Mouse (Mus musculus): ENCODE measurements around the gene Polr2b. TPM values are rescaled to one million over a fixed set of nuclear protein-coding genes. Genes with fewer than 3 reads are reported as not detected.

Gene Polr2b
- polyA plus RNA-seq, 1 experiment: 21.8 TPM

DNA sequence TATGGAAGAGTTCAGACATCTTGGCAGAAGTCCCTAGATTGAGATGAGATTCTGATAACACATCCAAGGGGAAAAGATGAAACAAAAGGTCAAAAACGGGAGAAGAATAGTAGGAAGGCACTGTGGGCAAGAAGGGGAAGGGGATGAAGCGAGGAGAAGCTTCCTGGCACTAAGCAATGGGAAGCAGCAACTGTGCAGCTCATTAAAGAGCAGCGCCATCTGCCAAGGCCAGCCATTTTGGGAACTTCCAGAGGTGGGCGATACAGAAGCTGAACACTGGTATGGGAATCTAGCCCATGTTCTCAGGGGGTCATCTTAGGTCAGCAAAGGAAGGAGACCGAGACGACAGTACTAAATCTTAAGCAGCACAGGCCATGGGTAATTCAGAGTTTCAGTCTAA, 53.7 kb downstream of the Polr2b start:
- Histone ChIP-seq H3K27me3 (ENCODE audit: control insufficient read depth, insufficient read depth, low read length) (no peaks in the 10 kb centered on the region), H3K27ac (ENCODE audit: control insufficient read depth, insufficient read depth, low read depth, low read length) (no peak overlapping the region), H3K4me1 (ENCODE audit: control insufficient read depth, insufficient read depth, low read length) (peaks cover under 1% of the 10 kb centered on the region), H3K36me3 (ENCODE audit: control insufficient read depth, insufficient read depth, low read length) (no peaks in the 10 kb centered on the region), H3K4me3 (ENCODE audit: control insufficient read depth, low read depth, low read length) (no peak overlapping the region)
- TF ChIP-seq CTCF (IDR thresholded peaks at IDR 0.05; ENCODE audit: control insufficient read depth, insufficient read depth, insufficient replicate concordance, low read depth, low read length): no peak
- no peak for TF ChIP-seq POLR2A (IDR thresholded peaks at IDR 0.05; ENCODE audit: control insufficient read depth, low read depth, low read length)

DNA sequence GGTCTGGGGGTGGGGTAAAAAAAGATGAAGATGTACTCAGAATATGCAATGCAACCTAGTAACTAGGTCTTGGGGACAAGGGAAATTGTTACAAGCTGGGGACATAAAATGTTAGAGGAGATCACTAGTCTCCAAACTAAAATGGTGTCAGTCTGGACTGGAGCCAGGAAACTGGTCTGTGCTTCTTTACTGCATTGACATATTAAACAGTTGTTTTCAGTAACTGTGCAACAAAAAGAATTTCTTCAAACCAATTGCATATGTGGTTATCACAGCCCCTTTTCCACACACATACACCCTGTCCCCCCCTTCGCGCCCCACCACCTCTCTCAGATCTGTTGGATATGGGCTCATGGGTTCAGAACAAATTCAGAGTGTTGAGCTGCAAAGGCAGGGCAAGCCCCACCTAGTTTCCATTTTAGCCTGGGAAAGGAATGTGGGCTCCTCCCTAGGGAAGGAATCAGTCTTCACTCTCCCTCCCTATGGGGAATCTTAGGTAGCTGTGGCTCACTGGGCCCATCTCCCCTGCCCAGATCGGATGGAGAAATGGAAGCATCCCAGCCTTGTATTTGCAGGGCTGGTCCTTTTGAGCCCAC, 54.6 kb downstream of the Polr2b start:
- Histone ChIP-seq H3K27ac (ENCODE audit: control insufficient read depth, insufficient read depth, low read depth, low read length) (no peak overlapping the region), H3K4me1 (ENCODE audit: control insufficient read depth, insufficient read depth, low read length) (no peaks in the 10 kb centered on the region; the same call in none of the 2 replicates), H3K36me3 (ENCODE audit: control insufficient read depth, insufficient read depth, low read length) (no peaks in the 10 kb centered on the region), H3K4me3 (ENCODE audit: control insufficient read depth, low read depth, low read length) (no peak overlapping the region), H3K27me3 (ENCODE audit: control insufficient read depth, insufficient read depth, low read length) (no peaks in the 10 kb centered on the region)
- no peak for TF ChIP-seq POLR2A (IDR thresholded peaks at IDR 0.05; ENCODE audit: control insufficient read depth, low read depth, low read length)
- TF ChIP-seq CTCF (IDR thresholded peaks at IDR 0.05; ENCODE audit: control insufficient read depth, insufficient read depth, insufficient replicate concordance, low read depth, low read length): no peak

DNA sequence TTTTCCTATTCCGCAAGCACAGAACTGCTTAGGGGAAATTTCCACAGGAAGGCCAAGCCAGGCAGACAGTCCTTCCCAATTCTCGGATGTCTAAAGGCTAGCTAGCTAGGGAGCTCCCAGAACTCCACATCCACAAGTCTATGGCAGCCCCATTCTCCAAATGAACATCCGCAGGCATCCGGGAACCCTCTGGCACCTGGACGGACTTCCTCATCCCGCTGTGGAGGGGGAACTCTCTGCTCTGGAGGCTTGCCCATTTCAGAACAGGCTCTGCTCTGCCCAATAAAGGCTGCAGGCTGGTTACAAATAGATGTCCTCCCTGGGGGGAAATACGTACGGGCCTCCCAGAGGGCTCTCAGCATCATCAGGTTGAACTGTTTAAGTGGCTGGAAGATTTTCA, 56.4 kb downstream of the Polr2b start:
- H3K4me1 ChIP-seq (ENCODE audit: control insufficient read depth, insufficient read depth, low read length): no peaks in the 10 kb centered on the region; the same call in 1 of the 2 replicates
- no peak for TF ChIP-seq CTCF (IDR thresholded peaks at IDR 0.05; ENCODE audit: control insufficient read depth, insufficient read depth, insufficient replicate concordance, low read depth, low read length)
- no peak for TF ChIP-seq POLR2A (IDR thresholded peaks at IDR 0.05; ENCODE audit: control insufficient read depth, low read depth, low read length)
- H3K27me3 ChIP-seq (ENCODE audit: control insufficient read depth, insufficient read depth, low read length): no peaks in the 10 kb centered on the region
- H3K27ac ChIP-seq (ENCODE audit: control insufficient read depth, insufficient read depth, low read depth, low read length): peak overlapping the region; percentile 40; the same call in 1 of the 2 replicates
- no peaks in the 10 kb centered on the region for H3K36me3 ChIP-seq (ENCODE audit: control insufficient read depth, insufficient read depth, low read length)
- no peak overlapping the region for H3K4me3 ChIP-seq (ENCODE audit: control insufficient read depth, low read depth, low read length)

DNA sequence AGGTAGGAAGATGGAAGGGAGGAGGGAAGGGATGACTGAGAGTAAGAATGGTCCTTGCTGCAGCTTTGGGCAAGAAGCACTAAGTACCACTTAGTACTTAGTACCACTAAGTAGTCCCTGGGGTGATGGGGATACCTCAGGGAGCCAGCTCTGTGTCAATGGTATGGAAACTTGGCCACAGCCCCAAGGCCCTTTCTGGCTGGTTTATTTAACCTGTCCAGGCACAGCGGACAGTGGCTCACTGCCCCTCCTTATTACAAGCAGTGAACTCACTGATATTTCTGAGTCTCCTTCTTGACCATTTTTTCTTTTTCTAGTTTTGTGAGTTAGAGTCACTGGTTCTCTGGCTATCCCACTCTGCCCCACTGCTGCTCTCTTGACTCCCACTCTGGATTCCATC, 57.2 kb downstream of the Polr2b start:
- Histone ChIP-seq H3K27me3 (ENCODE audit: control insufficient read depth, insufficient read depth, low read length) (no peaks in the 10 kb centered on the region), H3K36me3 (ENCODE audit: control insufficient read depth, insufficient read depth, low read length) (no peaks in the 10 kb centered on the region), H3K4me3 (ENCODE audit: control insufficient read depth, low read depth, low read length) (no peak overlapping the region), H3K4me1 (ENCODE audit: control insufficient read depth, insufficient read depth, low read length) (peaks cover 3% of the 10 kb centered on the region; the same call in 1 of the 2 replicates), H3K27ac (ENCODE audit: control insufficient read depth, insufficient read depth, low read depth, low read length) (peak overlapping the region; percentile 45)
- no peak for TF ChIP-seq POLR2A (IDR thresholded peaks at IDR 0.05; ENCODE audit: control insufficient read depth, low read depth, low read length)
- no peak for TF ChIP-seq CTCF (IDR thresholded peaks at IDR 0.05; ENCODE audit: control insufficient read depth, insufficient read depth, insufficient replicate concordance, low read depth, low read length)

- Histone ChIP-seq H3K27ac (ENCODE audit: control insufficient read depth, insufficient read depth, low read depth, low read length) (peak overlapping the region; percentile 45), H3K27me3 (ENCODE audit: control insufficient read depth, insufficient read depth, low read length) (no peaks in the 10 kb centered on the region), H3K36me3 (ENCODE audit: control insufficient read depth, insufficient read depth, low read length) (no peaks in the 10 kb centered on the region), H3K4me1 (ENCODE audit: control insufficient read depth, insufficient read depth, low read length) (peaks cover 8% of the 10 kb centered on the region), H3K4me3 (ENCODE audit: control insufficient read depth, low read depth, low read length) (no peak overlapping the region)
- no peak for TF ChIP-seq CTCF (IDR thresholded peaks at IDR 0.05; ENCODE audit: control insufficient read depth, insufficient read depth, insufficient replicate concordance, low read depth, low read length)
- TF ChIP-seq POLR2A (IDR thresholded peaks at IDR 0.05; ENCODE audit: control insufficient read depth, low read depth, low read length): no peak
Measured at GRCm38 (mm10) chr5:77367682-77368081, 57.7 kb downstream of the Polr2b start.

- TF ChIP-seq POLR2A (IDR thresholded peaks at IDR 0.05; ENCODE audit: control insufficient read depth, low read depth, low read length) (no peak), CTCF (IDR thresholded peaks at IDR 0.05; ENCODE audit: control insufficient read depth, insufficient read depth, insufficient replicate concordance, low read depth, low read length) (no peak)
- H3K4me3 ChIP-seq (ENCODE audit: control insufficient read depth, low read depth, low read length): no peak overlapping the region
- H3K27ac ChIP-seq (ENCODE audit: control insufficient read depth, insufficient read depth, low read depth, low read length): peak overlapping the region; percentile 32; the same call in 1 of the 2 replicates
- no peaks in the 10 kb centered on the region for H3K36me3 ChIP-seq (ENCODE audit: control insufficient read depth, insufficient read depth, low read length)
- no peaks in the 10 kb centered on the region for H3K27me3 ChIP-seq (ENCODE audit: control insufficient read depth, insufficient read depth, low read length)
- H3K4me1 ChIP-seq (ENCODE audit: control insufficient read depth, insufficient read depth, low read length): peaks cover 11% of the 10 kb centered on the region
Measured at GRCm38 (mm10) chr5:77368194-77368593, 58.2 kb downstream of the Polr2b start.

DNA sequence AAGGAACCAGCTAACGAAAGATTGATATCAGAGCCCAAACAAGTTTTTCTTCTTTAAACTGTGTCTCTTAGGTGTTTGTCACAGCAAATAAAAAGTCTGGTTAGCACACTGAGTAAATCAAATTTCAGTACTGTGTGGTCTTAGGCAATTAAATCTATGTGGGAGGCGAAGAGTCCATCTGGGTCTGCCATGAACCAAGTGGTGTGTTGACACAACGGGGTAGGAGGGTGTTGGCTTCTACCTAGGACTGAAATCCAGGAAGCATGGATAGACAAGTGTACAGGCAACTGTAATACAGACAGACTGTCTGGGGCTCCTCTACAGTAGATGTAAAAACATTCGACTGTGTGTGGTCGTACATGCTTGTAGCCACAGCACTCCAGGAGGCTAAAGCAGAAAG, 59.4 kb downstream of the Polr2b start:
- Histone ChIP-seq H3K4me3 (ENCODE audit: control insufficient read depth, low read depth, low read length) (no peak overlapping the region), H3K27ac (ENCODE audit: control insufficient read depth, insufficient read depth, low read depth, low read length) (no peak overlapping the region; the same call in 1 of the 2 replicates), H3K36me3 (ENCODE audit: control insufficient read depth, insufficient read depth, low read length) (no peaks in the 10 kb centered on the region), H3K27me3 (ENCODE audit: control insufficient read depth, insufficient read depth, low read length) (no peaks in the 10 kb centered on the region), H3K4me1 (ENCODE audit: control insufficient read depth, insufficient read depth, low read length) (peaks cover 14% of the 10 kb centered on the region)
- no peak for TF ChIP-seq POLR2A (IDR thresholded peaks at IDR 0.05; ENCODE audit: control insufficient read depth, low read depth, low read length)
